Mouse (Mus musculus) frontal cortex, postnatal 14 days (tissue): Measurements from ENCODE around the gene Fbln1.
"Not testable (repeated sequence)": the region's sequence is repeated elsewhere in the genome, so short reads cannot be mapped to it uniquely, and the experiment has no call there.

Experiments used
- DNase-seq, 2 experiments: peaks; one replicate each; pipeline ENCODE4 v3.0.0; 2022; ENCODE audit warnings: low spot score in 2 of 2

Gene Fbln1

DNA sequence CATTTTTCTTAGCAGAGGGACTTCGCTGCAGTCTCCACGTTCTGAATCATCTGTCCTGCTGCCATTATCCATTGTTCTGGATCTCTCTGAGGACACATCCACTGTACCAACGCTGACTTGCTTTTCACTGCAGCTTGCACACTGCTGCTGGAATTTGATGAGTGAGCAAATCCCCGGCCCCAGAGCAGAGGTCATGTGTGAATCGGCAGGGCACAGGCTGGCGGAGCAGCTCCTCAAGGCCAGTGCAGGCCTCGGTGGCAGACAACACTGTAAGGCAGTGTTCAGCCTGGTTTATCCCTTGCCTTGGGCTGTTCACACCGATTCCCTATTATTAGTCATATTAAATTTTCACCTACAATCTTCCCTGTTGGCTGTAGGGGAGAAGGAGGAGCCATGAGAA, 89.8 kb downstream of the Fbln1 start:
- no peak for DNase-seq

DNA sequence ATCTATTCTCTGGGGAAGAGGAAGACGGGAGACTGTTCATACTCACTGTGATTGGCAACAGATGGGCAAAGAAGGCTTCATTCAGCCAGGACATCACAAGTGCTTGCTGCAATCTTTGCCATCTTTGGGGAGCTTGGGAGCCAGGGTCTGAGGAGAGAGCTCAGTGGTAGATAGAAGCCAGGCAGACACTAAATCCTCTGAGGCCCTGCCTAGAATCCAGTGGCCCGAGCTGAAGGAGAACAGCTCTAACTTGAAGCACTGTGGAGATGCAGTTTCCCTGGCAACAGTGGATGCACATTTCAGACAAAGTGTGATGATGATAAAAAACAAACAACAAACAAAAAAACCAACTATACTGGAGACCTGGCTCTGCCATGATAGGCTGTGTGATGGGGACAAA, 90.2 kb downstream of the Fbln1 start:
- no peak for DNase-seq

DNA sequence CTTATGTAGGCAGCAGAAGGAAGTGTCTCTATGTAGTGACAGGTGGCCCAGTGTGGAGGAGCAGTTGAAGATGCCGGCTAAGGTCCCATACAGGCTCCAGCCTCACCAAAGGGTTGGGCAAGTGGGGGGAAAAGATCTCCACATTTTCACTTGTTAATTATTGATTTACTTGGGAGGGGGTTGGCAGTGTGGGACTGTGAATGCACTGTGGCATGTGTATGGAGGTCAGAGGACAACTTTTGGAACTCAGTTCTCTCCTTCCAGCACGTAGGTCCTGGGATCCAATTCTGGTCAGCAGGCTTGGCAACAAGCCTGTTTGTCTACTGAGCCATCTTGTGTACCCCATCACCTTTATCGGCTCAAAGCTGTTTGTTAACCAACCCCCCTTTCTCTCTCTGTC, 90.8 kb downstream of the Fbln1 start:
- DNase-seq, result no peak

DNA sequence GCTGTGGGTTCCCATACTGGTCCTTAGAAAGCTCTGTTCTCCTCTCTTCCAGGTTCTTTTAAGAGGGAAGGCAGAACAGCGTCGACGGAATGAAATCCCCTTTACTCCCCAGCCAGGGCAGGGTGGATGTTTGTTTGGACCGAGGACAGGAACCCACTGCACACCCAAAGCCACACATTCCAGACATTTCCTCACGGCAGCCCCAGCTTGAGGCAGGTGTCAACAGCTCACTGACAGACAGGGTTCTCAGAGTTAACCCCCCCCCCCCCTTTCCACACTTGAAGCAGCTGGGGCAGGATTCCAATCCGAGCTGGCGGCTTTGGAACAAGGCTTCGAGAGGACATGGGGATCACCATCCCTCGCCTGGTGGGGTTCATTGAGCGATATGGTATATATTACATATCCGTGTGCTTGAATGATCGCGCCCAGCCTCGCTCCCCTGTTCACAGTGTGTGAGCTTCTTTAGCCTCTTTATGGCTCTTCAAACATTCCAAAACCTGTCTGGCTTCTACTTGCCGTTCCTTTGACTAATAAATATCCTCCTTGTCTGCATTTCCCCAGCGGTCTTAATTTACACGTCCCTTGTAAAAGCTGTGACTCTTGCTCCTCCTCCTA, 92.5 kb downstream of the Fbln1 start:
- DNase-seq, result no peak

DNA sequence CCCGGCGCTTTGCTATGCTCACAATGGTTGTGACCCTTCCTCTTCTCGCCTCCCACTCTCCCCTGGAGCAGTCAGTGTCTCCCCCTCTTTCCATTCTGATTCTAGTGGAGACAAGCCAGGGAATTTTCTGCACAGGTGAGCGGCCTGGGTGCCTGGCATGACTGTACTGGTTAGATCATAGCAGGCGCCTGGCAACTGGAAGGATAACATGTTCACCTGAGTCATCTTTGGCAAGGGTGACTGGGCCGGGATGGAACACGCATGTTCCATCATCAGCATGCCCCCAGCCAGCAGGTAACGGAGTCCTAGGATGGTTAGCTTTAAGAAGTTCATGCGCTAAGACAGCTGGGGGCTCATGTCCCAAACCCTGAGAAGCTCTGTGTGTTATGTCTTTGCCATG, 93.2 kb downstream of the Fbln1 start:
- DNase-seq, result no peak

DNA sequence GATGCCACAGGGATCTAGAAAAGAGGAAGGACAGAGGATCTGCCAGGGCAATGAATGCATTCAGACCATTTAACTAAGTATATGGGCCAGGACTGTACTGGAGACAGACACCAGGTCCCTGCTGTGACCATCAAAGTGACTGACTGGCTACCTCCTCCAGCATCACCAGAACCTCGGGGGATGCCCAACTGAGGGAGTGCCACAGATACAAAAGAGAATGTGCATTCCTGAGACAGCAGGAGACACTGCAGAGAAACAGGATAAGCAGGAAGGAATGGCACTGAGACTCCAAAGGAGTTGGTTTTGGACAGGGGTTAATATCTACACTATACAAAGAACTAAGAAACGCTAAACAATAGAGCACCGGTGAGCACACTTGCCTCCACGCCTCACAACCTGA, 97.5 kb downstream of the Fbln1 start:
- no peak for DNase-seq

DNA sequence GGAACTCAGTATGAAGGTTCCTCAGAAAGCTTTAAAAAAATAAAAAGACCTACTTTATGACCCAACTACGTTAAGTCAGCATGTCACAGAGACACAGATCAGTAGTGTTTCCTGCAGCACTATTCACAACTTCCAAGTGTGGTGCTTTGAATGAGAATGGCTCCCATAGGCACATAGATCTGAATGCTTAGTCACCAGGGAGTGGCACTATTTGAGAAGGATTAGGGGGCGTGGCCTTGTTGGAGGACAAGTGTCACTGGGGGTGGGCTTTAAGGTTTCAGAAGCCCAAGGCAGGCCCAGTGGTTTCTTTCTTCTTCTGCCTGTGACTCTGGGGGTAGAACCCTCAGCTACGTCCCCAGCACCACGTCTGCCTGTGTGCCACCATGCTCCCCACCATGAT, 98.2 kb downstream of the Fbln1 start:
- DNase-seq, result no peak

DNA sequence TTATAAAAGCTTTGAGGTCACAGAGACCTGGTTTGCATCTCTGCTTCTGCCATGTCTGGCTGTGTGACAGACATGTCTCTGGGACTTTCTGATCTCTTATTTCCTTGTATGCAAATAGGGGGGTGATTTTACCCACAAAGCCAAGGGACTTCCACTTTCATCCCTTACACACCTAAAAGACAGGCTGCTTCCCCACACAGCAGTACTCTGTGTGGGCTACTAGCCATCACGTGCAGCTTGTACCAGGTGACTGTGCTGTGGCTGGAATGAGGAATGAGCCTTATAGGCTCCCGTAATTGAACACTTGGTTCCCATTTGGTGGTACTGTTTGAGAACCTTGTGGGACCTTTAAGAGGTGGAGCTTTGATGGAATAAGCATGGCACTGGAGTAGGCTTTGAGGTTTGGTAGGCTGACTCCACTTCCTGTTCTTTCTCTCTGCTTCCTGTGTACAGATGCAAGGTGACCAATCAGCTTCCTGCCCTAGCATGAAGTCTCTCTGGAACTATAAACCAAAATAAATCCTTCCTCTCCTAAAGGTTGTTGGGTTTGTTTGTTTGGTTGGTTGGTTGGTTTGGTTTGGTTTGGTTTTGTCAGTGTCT, 101.4 kb downstream of the Fbln1 start:
- DNase-seq, result no peak

DNA sequence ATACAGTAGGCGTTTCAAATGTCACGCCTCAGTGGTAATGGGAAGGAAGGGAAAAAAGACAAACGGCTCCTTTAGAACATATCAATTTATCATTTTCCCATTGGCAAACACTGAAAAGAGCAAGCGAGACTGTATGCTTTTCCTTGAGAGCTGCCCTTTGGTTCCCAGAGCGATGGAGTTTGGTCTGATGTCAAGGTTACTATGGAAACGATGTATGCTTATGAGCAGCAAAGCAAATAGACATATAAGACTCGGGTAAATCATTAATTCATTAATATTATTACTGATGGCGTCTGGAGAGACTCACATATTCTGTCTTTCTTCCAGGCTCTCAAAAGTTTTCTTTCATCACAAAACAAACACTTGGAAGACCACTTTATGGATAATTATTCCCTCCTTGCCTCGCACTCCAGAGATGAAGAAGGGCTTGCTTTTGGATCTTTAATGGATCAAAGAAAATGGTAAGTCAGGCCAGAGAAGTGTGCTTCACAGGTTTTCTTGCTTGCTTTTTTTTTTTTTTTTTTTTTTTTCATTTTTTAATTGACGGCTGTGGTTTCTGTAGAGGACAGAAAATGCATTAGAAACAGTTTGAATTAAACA, 105.4 kb downstream of the Fbln1 start:
- no peak for DNase-seq

DNA sequence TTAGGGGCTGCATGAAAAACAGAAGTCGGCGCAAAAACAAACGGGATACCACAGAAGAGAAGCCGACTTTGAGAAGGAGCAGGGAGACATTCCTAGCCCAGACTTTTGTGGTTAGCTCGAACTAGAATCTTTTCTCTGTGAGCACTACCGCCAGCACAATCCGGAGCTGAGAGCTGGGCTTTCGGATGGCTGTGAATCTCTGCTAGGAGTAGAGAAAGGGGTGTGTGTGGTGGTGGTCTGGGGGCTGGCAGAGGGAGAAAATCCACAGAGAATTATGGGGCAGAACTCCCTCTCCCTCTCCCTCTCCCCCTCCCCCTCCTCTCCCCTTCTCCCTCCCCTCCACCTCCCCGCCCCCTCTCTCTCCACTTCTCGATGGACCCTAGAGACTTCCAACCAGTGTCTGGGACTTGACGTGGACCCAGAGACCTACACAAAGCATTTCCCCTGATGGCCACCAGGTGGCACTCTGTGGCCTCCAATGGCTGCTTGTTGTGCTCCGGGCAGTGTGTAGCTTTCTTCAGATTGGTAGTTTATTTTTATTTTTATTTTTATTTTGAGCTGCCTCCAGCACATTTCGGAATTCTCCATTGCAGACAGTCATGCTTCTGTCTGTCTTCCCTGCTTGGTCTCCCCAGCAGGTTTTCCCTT, 109.8 kb downstream of the Fbln1 start:
- peak; percentile 52 to 82 for DNase-seq

DNA sequence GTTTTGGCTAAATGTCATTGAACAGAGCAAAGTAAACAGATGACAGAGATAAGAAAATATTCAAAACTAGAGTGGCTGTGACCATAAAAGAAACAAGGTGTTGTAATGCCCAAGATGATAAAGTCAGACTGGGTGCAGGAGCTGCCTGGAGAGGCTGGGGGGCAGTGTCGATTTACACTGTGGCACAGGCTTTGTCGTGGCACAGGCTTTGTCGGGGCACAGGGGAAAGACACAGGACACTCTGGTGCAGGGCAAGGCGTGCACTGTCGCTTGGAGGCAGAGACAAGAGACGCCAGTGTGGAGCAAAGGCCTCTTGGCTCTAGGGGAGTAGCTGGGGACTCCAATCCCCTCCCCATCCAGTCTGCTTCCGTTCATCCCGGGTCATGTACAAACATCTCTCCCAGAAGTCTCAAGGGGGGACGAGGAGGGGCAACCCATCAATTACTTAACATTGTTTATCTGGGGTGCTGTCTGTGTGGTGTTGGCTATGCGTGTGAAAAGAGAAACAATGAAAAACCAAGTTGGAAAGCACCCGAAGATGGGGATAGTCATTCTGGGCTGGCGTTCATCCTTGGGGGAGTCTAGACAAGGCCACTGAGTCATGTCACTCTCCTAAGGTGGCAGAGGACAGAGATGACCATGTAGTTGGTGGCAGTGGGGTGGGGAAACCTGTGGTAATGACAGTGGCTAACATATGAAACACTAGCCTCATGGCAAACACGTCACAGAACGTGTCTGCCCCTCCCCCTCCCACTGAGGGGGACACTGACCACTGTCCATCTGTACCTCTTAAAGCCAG, 110.8 kb downstream of the Fbln1 start:
- no peak for DNase-seq

DNA sequence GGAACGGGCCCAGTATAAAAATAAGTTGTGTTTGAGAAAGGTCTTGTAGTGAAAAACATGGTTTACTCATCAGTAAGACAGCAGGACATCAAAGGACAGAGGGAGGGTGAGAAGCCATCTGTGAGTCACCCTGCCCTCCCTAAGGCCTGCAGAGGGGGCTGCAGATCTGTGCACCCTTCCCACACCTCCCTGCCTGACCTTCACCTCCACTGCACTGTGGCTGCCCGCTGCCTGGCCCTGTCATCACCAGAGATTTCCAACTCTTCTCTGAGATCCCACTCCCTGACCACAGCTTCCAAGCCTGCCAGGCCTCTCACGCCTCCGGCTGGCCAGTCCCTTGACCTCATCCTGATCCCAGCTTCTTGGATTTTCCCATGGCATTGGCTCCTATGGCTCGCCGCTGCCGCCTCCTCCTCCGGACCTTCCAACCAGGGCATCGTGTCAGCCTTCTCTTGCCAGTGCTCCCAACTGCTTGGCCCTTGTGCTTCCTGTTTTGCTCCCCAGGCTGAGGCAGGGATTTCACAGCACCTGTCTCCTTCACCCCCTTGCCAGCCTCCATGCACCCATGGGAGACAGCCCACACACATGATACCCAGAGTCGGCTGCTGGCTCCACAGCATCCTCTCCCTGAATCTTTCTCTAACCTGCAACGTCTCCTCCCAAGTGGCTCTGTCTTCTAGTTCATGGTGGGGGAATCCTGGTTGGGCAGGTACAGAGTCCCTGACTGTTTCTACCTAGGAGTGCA, 114.3 kb downstream of the Fbln1 start:
- DNase-seq, result no peak

DNA sequence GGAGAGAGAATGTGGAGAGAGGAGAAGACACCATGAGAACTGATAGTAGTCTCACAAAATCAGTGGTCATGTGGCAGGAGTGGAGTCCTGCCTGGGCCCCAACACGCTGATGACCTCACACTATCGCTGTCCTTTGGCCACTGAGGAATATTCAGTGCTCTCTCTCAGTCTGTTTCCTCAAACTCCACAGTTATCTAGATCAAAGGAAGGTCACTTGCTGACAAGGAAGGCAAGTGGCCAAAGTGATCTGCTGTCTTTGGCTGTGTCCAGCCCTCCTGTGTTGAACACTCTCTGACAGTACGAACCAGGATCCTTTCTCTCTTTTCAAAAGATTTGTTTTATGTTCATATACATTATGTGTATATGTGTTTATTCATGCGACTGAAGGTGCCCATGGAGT, 117.5 kb downstream of the Fbln1 start:
- no peak for DNase-seq

DNA sequence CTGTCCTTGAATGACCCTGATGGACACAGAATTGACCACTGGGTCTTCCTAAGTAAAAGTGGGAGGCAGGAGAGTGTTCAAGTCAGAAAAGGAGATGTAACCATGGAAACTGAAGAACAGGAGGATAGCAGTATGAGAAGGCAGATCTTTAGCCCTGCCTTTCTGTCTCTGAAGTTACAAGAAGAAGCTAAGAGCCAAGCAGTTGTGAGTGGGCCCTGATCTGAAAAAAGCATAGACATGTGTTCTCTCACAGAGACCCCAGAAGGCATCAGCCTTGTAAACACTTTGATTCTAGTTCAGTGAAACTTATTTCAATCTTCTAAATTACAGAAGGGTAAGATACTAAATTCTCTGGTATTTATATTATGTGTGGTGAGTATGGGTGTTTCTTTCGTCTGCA, 118.7 kb downstream of the Fbln1 start:
- no peak for DNase-seq

DNA sequence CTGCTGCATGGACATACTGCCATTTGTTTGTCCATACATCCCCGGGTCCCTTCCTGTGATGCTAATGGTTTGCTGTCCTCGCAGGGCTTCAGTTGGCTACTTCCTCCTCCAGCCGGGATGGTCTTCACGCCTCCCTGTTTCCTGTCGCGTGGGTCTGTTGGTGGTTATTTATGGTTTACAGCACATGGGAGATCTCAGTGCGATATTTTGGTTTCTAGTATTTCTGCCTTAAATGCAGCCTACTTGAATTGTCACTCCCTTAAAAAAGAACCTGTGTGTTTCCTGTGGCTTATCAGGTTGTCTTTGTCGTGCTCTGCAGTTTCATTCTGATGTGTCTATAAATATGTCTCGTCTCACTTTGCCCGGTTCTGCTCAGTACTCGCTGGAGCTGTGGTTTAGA, 122.1 kb downstream of the Fbln1 start:
- DNase-seq, result peak; percentile 42 to 47

DNA sequence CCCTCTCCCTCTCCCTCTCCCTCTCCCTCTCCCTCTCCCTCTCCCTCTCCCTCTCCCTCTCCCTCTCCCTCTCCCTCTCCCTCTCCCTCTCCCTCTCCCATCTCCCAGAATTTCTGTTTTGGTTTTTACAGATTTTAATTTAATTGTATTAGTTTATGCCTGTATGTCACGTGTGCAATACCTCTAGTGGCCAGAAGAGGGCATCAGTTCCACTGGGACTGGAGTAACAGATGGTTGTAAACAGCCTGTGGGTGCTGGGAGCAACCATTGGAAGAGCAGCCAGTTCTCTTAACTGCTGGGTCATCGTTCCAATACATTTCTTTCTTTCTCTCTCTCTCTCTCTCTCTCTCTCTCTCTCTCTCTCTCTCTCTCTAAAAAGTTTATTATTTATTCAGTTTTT, 122.7 kb downstream of the Fbln1 start:
- DNase-seq, result not testable (repeated sequence)

DNA sequence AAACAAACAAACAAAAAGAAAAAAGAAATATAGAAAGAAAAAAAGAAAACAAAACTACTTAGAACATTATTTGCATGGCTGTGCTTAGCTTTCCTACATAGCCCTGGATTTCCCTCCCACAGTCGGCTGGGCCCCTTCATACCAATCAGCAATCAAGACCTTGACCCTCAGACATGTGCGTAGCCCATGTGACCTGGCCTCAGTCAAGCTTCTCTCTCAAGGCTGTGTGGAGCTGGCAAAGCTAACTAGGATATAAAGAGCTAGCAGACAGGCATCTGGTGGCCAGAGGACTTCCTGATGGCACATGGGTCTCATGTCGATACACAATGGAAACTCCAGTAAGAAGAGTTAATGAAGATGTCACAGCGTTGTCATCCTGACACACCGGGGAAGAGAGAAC, 123.3 kb downstream of the Fbln1 start:
- no peak for DNase-seq

DNA sequence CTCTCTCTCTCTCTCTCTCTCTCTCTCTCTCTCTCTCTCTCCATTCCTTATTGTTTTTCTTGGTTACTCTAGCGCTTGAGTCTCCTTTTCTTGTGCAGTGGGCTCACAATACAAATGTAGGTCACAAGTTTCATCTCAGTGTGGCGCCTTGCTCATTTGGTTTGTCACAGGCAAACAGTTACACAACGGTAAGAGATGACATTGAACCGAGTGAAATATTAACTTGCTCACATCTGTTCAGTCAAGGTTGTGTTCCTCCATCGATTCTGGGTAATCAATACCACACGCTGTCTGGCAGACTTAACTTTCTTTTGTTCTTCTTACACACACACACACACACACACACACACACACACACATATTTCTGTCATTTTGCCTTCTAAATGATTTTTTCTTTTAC, 124.3 kb downstream of the Fbln1 start:
- no peak for DNase-seq

DNA sequence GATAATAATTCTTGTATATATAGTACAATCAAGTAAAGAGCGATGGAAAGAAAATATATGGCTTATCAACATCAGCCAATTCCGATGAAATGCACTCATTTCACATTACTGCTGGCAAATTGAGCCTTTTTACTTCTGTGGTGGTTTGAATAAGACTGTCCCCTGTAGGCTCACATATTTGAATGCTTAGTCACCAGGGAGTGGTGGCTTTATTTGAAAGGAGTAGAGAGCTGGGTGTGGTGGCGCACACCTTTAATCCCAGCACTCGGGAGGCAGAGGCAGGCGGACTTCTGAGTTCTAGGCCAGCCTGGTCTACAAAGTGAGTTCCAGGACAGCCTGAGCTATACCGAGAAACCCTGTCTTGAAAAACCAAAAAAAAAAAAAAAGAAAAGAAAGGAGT, 127.8 kb downstream of the Fbln1 start:
- DNase-seq, result not testable (repeated sequence)

DNA sequence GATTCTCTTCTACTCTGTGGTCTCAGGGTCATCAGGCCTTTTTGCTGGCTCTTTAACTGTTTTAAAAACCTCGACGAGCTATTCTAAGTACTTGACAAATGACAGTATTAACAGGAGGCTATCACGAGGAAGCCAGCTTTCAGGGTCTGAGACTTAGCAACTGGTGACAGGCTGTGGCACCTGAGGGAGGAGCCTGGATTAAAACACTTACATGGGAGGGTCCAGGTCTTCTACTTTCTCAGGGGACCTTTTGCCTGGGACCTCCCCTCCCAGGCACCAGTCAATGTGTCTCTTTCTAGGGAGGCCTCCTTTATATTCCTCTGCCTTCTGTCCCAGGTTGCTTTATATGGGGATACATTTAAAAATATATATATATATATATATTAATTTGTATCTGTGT, 128.5 kb downstream of the Fbln1 start:
- DNase-seq, result no peak

DNA sequence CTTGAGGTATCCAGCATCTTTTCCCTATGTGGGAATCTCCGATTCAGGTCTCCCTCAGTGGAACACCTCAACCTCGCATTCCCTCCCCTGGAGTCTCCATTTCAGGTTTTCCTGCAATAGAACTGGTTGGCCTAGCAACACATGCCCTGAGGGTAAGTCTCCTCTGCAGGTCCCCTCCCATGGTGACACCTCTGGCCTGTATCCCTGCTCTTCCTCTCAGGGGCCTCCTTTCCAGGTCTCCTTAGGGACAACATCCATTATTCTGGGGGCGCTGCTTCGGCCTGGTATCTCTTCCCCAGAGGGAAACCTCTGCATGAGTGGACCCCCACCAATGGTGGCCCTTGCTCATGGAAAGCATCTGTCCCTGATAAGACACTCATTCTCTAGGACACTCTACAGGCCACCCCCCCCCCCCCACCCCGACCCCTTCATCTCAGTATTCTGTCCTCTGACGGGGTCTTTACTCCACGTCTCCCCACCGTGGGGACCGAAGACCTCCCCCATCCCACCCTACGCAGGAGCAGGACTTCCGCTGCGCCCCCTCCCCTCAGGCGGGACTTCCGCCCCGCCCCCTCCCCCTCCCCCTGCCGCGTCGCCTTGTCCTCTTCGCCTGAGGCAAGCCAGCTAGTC, 130.0 kb downstream of the Fbln1 start, which contains the start of gene Atxn10:
Atxn10 (plus strand) TSS at position 575 of the 630 bp plus-strand sequence.
- no peak for DNase-seq
